Mouse (Mus musculus): ENCODE measurements around the gene Tacc3.

The Tacc3 gene

DNA sequence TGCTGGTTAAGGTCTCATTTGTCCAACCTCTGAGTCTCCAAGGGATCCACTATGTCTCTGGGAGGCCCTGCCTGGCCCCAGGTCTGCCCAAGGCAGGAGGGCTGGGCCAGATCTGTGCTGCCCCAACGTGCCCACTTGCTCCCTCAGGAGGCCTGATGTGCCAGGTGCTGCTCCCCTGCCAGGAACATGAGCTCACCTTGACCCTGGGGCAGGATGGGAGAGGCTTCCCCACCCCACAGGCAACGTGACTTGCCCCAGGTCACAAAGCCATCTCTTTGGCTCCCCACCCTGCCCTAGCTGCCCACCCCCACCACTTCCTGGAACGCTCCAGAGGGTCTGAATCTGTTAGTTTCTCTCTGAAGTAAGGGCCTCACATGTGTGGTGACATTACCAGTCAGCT is 23.1 kb downstream of the Tacc3 start:
- CTCF ChIA-PET = interaction anchor here (0.6 to 1.7 kb wide), 7 partner anchors 13 to 272 kb away, joined by 3 to 8 read pairs (median 5); no protein-coding TSS in a partner anchor
- POLR2A ChIA-PET = interaction anchor here in 2 of 4 experiments (0.5 to 5.9 kb wide), 20 partner anchors 9 to 102 kb away, joined by 3 to 35 read pairs (median 3); partner anchors contain the start of genes Letm1 (in 2 of the 2), Tmem129 (in 2 of the 2), Fgfr3 (in 1 of the 2) and Slbp (in 1 of the 2)

DNA sequence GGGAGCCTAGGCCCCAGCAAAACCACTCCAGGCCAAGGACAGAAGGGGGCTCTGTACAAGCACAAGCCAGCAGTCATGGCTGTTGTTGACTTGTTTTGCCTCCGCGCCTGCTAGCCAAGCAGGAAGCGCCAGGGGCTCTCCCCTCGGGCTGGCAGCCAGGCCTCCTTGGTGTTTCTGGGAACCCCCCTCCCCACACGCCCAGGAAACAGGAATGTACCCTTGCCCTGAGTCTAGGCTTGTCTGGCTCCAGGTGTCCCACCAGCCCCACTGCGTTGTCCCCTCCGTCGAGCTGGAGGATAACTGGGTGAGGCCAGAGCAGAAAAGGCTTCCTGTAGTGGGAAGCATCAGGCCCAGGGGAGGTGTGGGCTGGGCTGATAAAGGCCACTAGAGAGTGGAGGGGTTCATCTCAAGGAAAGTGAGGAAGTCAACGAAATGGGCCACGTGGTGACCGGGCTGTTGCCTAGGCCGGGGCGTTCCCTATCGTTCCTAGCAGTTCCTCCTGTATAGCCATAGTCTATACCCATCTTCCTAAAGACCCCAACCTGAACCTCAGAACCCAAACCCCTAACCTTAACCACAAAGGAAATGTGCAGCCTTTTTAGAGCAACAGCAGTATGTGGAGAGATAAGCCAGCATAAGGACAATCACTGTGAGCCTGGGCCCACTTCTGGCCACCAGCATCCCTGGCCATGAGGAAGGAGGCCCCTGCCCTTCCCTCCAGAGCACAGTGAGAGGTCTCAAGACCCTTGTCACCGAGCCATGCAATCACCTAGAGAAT is 23.9 kb downstream of the Tacc3 start:
- POLR2A ChIA-PET = interaction anchor here in 2 of 4 experiments (0.6 to 5.9 kb wide), 19 partner anchors 10 to 101 kb away, joined by 3 to 35 read pairs (median 3); partner anchors contain the start of genes Letm1 (in 2 of the 2), Tmem129 (in 2 of the 2), Fgfr3 (in 1 of the 2) and Slbp (in 1 of the 2)
- CTCF ChIA-PET = interaction anchor here (0.6 to 1.7 kb wide), 7 partner anchors 12 to 271 kb away, joined by 3 to 8 read pairs (median 5); no protein-coding TSS in a partner anchor

GRCm38 (mm10) chr5:33682963-33683362 is 25.0 kb downstream of the Tacc3 start:
- CTCF ChIA-PET = interaction anchor here in 3 of 4 experiments (0.8 to 1.0 kb wide), 5 partner anchors 13 to 55 kb away, joined by 3 to 6 read pairs (median 3); no protein-coding TSS in a partner anchor
- POLR2A ChIA-PET = interaction anchor here in 2 of 4 experiments (0.9 to 5.9 kb wide), 9 partner anchors 10 to 100 kb away, joined by 3 to 35 read pairs (median 4); partner anchors contain the start of genes Fgfr3 (in 1 of the 2), Letm1 (in 1 of the 2) and Slbp (in 1 of the 2)

DNA sequence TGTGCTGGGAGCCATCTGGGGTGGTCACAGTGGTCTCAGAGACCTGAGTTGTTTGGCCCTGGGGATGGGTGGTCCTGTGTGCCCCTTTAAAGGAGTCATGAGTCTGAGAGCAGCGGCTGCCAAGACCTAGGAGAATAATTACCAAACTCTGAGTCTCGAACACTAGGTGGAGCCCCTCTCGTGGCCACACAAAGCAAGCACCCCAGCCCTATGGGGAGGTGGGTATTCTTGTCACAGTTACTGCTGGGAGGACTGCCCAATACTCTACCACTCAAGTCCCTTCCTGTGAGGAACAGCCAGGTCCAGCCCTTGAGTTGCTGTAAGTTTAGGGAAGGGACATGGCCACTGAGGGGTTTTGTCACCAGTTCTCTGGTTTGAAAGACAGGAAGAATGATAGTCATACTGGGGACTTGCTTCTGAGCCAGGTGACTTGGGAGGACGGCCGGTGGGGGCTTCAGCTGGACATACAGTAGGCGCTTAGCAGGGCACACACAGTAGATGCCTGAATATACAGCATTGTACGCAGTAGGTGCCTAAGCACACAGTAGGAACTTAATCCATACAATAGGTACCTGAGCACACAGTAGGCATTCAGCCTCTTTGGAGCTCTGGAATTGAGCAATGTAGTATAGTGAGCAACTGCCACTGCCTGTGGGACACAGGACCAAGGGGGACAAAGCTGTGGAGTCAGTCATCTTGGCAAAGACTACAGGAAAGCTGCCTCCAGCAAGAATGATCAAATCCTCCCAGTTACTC is 26.1 kb downstream of the Tacc3 start:
- POLR2A ChIA-PET = interaction anchor here in 1 of 4 experiments (0.6 to 5.9 kb wide), 5 partner anchors 10 to 307 kb away, joined by 4 to 35 read pairs (median 4); no protein-coding TSS in a partner anchor
- CTCF ChIA-PET = interaction anchor here in 3 of 4 experiments (0.9 to 1.8 kb wide), 5 partner anchors 40 to 54 kb away, joined by 3 to 9 read pairs (median 4); no protein-coding TSS in a partner anchor

GRCm38 (mm10) chr5:33684932-33685331 is 27.0 kb downstream of the Tacc3 start:
- POLR2A ChIA-PET = interaction anchor here in 1 of 4 experiments (1.1 to 5.9 kb wide), 4 partner anchors 9 to 34 kb away, joined by 4 to 35 read pairs (median 8); no protein-coding TSS in a partner anchor

GRCm38 (mm10) chr5:33687142-33687541 is 29.2 kb downstream of the Tacc3 start:
- ChIA-PET POLR2A (interaction anchor here in 3 of 4 experiments (0.5 to 1.6 kb wide), 3 partner anchors 10 to 46 kb away, joined by 3 to 6 read pairs (median 3); no protein-coding TSS in a partner anchor), CTCF (interaction anchor here in 1 of 4 experiments (0.8 to 2.2 kb wide), 2 partner anchors 9 to 11 kb away, joined by 4 to 6 read pairs; no protein-coding TSS in a partner anchor)

More at GRCm38 (mm10) chr5:33684932-33685331, 27.0 kb downstream of the Tacc3 start:
- CTCF ChIA-PET = interaction anchor here in 3 of 4 experiments (0.8 to 1.8 kb wide), 6 partner anchors 11 to 53 kb away, joined by 3 to 9 read pairs (median 4); no protein-coding TSS in a partner anchor

- POLR2A ChIA-PET = interaction anchor here in 2 of 4 experiments (1.0 to 1.6 kb wide), 8 partner anchors 11 to 50 kb away, joined by 3 to 6 read pairs (median 4); partner anchors contain the start of genes Slbp (in 2 of the 2), Tacc3 (in 1 of the 2) and Tmem129 (in 1 of the 2)
- CTCF ChIA-PET = interaction anchor here in 1 of 4 experiments (1.0 to 2.2 kb wide), 3 partner anchors 9 to 49 kb away, joined by 3 to 6 read pairs (median 3); no protein-coding TSS in a partner anchor
Observed at GRCm38 (mm10) chr5:33688278-33689220, 30.6 kb downstream of the Tacc3 start.

DNA sequence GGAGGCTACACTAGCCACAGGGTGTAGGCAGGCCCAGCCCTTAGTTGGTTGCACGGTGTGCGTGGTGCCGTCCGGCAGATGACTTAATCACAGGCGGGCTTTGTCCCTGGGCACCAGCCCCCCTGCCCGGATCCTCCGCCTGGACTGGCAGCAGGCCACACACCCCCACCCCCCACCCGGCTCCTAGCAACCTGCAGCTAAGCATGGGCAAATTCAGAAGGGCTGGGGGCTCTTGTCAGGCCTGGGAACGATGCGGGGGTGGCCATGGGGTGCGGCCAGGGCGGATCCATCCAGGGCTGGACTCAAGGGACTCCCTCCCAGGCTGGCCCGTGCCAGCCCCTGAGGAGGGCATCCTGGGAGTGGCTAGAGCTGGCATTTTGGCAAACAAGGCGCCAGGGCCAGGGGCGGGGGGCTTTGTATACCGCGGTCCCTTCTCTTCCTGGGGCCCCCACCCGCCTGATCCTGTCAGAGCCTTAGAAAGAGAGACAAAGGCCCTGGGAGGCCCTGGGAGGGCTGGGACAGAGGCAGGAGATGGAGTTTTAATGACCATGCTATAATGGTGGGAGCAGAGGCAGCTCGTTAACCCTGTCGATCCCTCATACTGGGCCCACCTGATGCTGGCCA is 31.4 kb downstream of the Tacc3 start:
- ChIA-PET CTCF (interaction anchor here in 1 of 4 experiments (1.2 to 2.2 kb wide), 2 partner anchors 9 to 49 kb away, joined by 3 to 6 read pairs; no protein-coding TSS in a partner anchor), POLR2A (interaction anchor here in 2 of 4 experiments (0.7 to 1.6 kb wide), 8 partner anchors 12 to 54 kb away, joined by 3 to 6 read pairs (median 4); no protein-coding TSS in a partner anchor)

DNA sequence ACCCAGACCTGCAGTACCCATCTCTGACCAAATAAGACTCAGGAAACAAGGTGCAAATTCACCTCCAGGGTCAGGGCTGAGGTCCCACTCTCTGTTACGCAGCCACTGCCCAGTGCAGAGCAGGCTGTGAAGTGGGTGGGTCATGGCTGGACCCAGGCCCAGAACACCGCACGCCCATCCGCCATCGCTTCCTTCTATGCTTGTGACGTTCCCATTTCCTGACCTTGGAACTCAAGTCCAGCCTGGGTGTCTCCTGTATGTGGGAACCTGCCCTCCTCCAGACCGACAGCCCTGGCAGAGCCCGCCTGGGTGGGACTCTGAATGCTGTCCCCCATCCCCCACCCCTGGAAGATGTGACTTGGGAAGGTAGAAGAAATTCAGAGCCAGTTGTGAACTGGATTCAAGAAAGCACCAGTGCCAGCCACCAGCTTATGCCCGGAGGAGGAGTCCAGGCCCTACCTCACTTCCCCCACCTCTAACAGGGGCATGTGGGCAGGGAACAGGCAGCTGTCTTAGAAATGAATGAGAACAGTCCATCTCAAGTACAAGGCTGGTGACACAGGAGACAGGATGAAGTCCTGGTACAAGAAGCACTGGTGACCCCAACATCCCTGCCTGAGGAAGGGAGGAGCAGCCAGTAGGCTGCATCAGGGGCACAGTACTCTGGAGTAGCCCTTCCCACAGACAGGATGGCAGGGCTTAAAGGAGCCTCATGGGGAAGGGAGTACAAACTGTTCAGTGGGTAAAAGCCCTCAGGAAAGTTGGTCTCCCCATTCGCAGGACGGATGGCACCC is 32.1 kb downstream of the Tacc3 start:
- ChIA-PET CTCF (interaction anchor here in 2 of 4 experiments (0.5 to 1.6 kb wide), 2 partner anchors 11 to 1749 kb away, joined by 3 read pairs; no protein-coding TSS in a partner anchor), POLR2A (interaction anchor here in 2 of 4 experiments (0.7 to 1.3 kb wide), 8 partner anchors 12 to 53 kb away, joined by 3 to 4 read pairs (median 3); no protein-coding TSS in a partner anchor)

- CTCF ChIA-PET = interaction anchor here in 2 of 4 experiments (1.0 to 2.1 kb wide), 3 partner anchors 15 to 91 kb away, joined by 3 to 7 read pairs (median 3); no protein-coding TSS in a partner anchor
- POLR2A ChIA-PET = interaction anchor here in 3 of 4 experiments (0.7 to 5.7 kb wide), 11 partner anchors 9 to 90 kb away, joined by 3 to 35 read pairs (median 6); partner anchors contain the start of genes Slbp (in 2 of the 3), Letm1 (in 1 of the 3) and Tacc3 (in 1 of the 3)
Observed at GRCm38 (mm10) chr5:33692393-33692792, 34.5 kb downstream of the Tacc3 start.

GRCm38 (mm10) chr5:33694461-33694847 is 36.5 kb downstream of the Tacc3 start:
- ChIA-PET POLR2A (interaction anchor here (0.6 to 5.7 kb wide), 13 partner anchors 10 to 54 kb away, joined by 3 to 35 read pairs (median 7); partner anchors contain the start of genes Slbp (in 2 of the 4) and Fgfr3 (in 1 of the 4)), CTCF (interaction anchor here in 3 of 4 experiments (0.8 to 2.0 kb wide), 6 partner anchors 11 to 43 kb away, joined by 3 to 6 read pairs (median 4); no protein-coding TSS in a partner anchor)

DNA sequence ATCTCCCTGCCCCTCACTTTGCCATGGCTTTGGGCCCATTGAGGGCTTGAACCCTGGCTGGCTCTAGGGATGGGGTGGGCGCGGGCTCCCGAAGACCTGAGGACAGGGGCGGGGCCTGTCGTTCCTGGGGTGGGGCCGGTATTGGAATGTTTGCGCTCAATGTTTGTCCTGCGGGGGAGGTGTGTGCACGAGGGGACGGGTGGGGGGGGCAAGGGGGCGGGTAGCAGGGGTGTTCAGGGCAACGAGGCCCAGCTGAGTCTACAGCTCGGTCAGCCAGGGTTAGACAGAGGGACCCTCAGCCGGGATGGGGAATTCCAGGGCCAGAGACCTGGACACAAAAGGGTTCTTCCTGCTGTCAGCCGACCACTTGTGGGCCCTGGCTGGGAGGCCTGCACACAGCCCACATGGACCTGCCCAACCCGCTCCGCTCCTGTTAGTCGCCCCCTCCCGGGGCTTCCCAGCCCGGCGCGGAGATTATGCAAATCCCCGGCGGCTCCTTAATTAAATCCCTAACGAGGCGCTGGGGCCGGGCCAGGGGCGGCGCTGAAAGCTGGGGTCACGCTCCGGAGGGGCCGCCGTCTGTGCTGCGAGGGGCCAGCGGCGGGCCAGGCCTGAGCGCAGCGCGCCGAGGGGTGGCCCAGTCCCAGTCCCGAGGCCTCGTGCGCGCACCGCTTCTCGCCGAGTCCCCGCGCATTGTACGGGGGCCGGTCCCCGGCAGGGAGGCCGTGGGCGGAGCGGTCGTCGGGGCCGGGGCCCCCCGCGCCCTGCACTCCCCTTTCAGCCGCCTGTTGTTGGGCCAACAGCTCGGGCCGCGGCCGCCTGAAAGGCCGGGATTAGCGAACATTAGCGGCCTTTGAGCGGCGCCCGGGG is 37.2 kb downstream of the Tacc3 start:
- ChIA-PET CTCF (interaction anchor here in 2 of 4 experiments (0.9 to 2.2 kb wide), 8 partner anchors 10 to 43 kb away, joined by 3 to 8 read pairs (median 4); no protein-coding TSS in a partner anchor), POLR2A (interaction anchor here (0.7 to 5.7 kb wide), 28 partner anchors 9 to 159 kb away, joined by 3 to 35 read pairs (median 4); partner anchors contain the start of genes Slbp (in 3 of the 4), Fam53a (in 1 of the 4), Fgfr3 (in 1 of the 4) and Gm9903 (in 1 of the 4))

- ChIA-PET POLR2A (interaction anchor here (0.5 to 5.7 kb wide), 27 partner anchors 8 to 160 kb away, joined by 3 to 35 read pairs (median 4); partner anchors contain the start of genes Slbp (in 3 of the 4), Fam53a (in 1 of the 4), Fgfr3 (in 1 of the 4) and Gm9903 (in 1 of the 4)), CTCF (interaction anchor here in 3 of 4 experiments (0.6 to 2.2 kb wide), 9 partner anchors 10 to 48 kb away, joined by 3 to 8 read pairs (median 3); no protein-coding TSS in a partner anchor)
Observed at GRCm38 (mm10) chr5:33695718-33696121, 37.8 kb downstream of the Tacc3 start.
